Mouse (Mus musculus): ENCODE results near the gene Fam162a.
"Not testable (repeated sequence)": the region's sequence is repeated elsewhere in the genome, so short reads cannot be mapped to it uniquely, and the experiment has no call there.

DNA sequence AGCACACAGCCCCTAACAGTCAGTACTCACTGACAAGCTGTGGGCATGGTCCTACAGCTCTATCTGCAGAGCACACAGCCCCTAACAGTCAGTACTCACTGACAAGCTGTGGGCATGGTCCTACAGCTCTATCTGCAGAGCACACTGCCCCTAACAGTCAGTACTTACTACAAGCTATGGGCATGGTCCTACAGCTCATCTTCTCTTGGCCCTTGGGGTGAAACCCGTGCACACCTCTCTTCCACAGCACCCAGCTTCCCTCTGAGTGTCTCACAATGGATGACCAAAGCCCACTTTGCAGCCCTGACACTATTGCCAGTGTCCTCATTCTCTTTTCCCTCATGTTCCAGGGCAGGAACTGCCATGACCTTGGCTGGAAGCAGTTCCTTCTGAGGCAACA, 8.9 kb downstream of the Fam162a start:
- TF ChIP-seq POLR2A (IDR thresholded peaks at IDR 0.05; ENCODE audit: borderline replicate concordance, control insufficient read depth, low read depth, low read length); CTCF (IDR thresholded peaks at IDR 0.05; ENCODE audit: control insufficient read depth, insufficient read depth, low read length): not testable (repeated sequence)

Measured in bone marrow, adult 2 months (tissue).